Mouse (Mus musculus) liver, embryonic 11.5 days (tissue): ENCODE data around the gene Tspan18. TPM values are rescaled to one million over a fixed set of nuclear protein-coding genes. Genes with fewer than 3 reads are reported as not detected.

Source experiments
- ATAC-seq: fragments of 200-750 bp; cut with Nextera tagmentation; replicated peaks from 2 replicates; pipeline ENCODE4 v1.8.0; 2017; ENCODE audit warnings: moderate number of reproducible peaks, mild to moderate bottlenecking, moderate TSS enrichment, moderate library complexity; ENCODE audit not compliant: low FRiP score
- DNase-seq: peaks from one replicate; pipeline ENCODE4 v3.0.0-alpha.2; 2017; ENCODE audit warnings: low spot score
- H3K27ac ChIP-seq: fragments of 300-500 bp; sonication (generic); 2 replicates; pipeline ENCODE4 v1.5.1; 2014; ENCODE audit warnings: mild to moderate bottlenecking, low read depth, low read length, control low read depth
- H3K27me3 ChIP-seq: fragments of 300-500 bp; sonication (generic); replicated peaks from 2 replicates; pipeline ENCODE4 v1.6.1; 2014; ENCODE audit warnings: low read length, mixed read lengths; ENCODE audit not compliant: control insufficient read depth, insufficient read depth
- H3K36me3 ChIP-seq: fragments of 300-500 bp; sonication (generic); 2 replicates; pipeline ENCODE4 v1.6.1; 2014; ENCODE audit warnings: mild to moderate bottlenecking, low read length, moderate library complexity, mixed read lengths; ENCODE audit not compliant: control insufficient read depth, insufficient read depth
- H3K4me1 ChIP-seq: fragments of 300-500 bp; sonication (generic); replicated peaks from 2 replicates; pipeline ENCODE4 v1.6.1; 2014; ENCODE audit warnings: low read length, mixed read lengths; ENCODE audit not compliant: control insufficient read depth, insufficient read depth
- H3K4me2 ChIP-seq: fragments of 300-500 bp; sonication (generic); 2 replicates; pipeline ENCODE4 v1.6.1; 2014; ENCODE audit warnings: mild to moderate bottlenecking, control low read depth, moderate library complexity
- H3K4me3 ChIP-seq: fragments of 300-500 bp; sonication (generic); 2 replicates; pipeline ENCODE4 v1.5.1; 2014; ENCODE audit warnings: low read depth, low read length, control low read depth
- H3K9ac ChIP-seq: fragments of 300-500 bp; sonication (generic); 2 replicates; pipeline ENCODE4 v1.6.1; 2014; ENCODE audit warnings: low read depth, low read length, control low read depth
- H3K9me3 ChIP-seq: fragments of 300-500 bp; sonication (generic); 2 replicates; pipeline ENCODE4 v1.6.1; 2016; ENCODE audit warnings: low read length, inconsistent platforms, mixed read lengths; ENCODE audit not compliant: control insufficient read depth
- WGBS: fragments of 180-500 bp; shearing (Covaris S2); extraction: QIAGEN DNeasy Blood & Tissue Kit; methylation state at CpG from one replicate; pipeline ENCODE4 v1.1.7; 2014; 5-methylcytosine and 5-hydroxymethylcytosine counted together
- polyA plus RNA-seq: library from polyadenylated mRNA; unstranded; fragments of >200 nt; fragmentation: Nextera tagmentation; extraction: Ambion mirVana; gene quantifications from 2 replicates; pipeline ENCODE4 v1.2.1, GENCODE M21; 2014

Gene Tspan18
- polyA plus RNA-seq, 1 experiment from 2014 or later = 19.5 TPM

GRCm38 (mm10) chr2:93237055-93237454 lies 97.2 kb downstream of the Tspan18 start:
- H3K27me3 ChIP-seq = no peaks in the 10 kb centered on the region
- H3K4me1 ChIP-seq = no peaks in the 10 kb centered on the region
- no peaks in the 10 kb centered on the region for H3K36me3 ChIP-seq
- ATAC-seq (no peak), DNase-seq (no peak)
- H3K27ac ChIP-seq = no peak overlapping the region
- H3K9ac ChIP-seq = no peak overlapping the region
- 67% methylated on average over 1 of the region's 1 CpGs for WGBS
- no peaks in the 10 kb centered on the region for H3K9me3 ChIP-seq
- no peak overlapping the region for H3K4me2 ChIP-seq
- no peak overlapping the region for H3K4me3 ChIP-seq

- Histone ChIP-seq H3K4me2 (no peak overlapping the region), H3K27ac (no peak overlapping the region), H3K4me3 (no peak overlapping the region), H3K9ac (no peak overlapping the region), H3K4me1 (no peaks in the 10 kb centered on the region), H3K9me3 (no peaks in the 10 kb centered on the region), H3K27me3 (no peaks in the 10 kb centered on the region), H3K36me3 (no peaks in the 10 kb centered on the region)
- ATAC-seq (no peak), DNase-seq (no peak)
- WGBS = 30% methylated on average over 1 of the region's 1 CpGs
These were observed 102.2 kb downstream of the Tspan18 start for GRCm38 (mm10) chr2:93232141-93232540.

GRCm38 (mm10) chr2:93228480-93228824 lies 105.9 kb downstream of the Tspan18 start:
- Histone ChIP-seq H3K27ac (no peak overlapping the region), H3K27me3 (no peaks in the 10 kb centered on the region), H3K9me3 (no peaks in the 10 kb centered on the region), H3K4me2 (no peak overlapping the region), H3K36me3 (no peaks in the 10 kb centered on the region), H3K9ac (no peak overlapping the region), H3K4me3 (no peak overlapping the region), H3K4me1 (no peaks in the 10 kb centered on the region)
- WGBS = 43% methylated on average over 5 of the region's 5 CpGs
- no peak for ATAC-seq
- no peak for DNase-seq

GRCm38 (mm10) chr2:93227713-93228479 lies 106.4 kb downstream of the Tspan18 start:
- Histone ChIP-seq H3K36me3 (no peaks in the 10 kb centered on the region), H3K27ac (no peak overlapping the region), H3K4me3 (no peak overlapping the region), H3K9ac (no peak overlapping the region), H3K4me1 (no peaks in the 10 kb centered on the region), H3K4me2 (no peak overlapping the region), H3K27me3 (no peaks in the 10 kb centered on the region), H3K9me3 (no peaks in the 10 kb centered on the region)
- ATAC-seq (no peak), DNase-seq (no peak)
- 63% methylated on average over 9 of the region's 9 CpGs for WGBS

- Histone ChIP-seq H3K36me3 (no peaks in the 10 kb centered on the region), H3K27me3 (no peaks in the 10 kb centered on the region), H3K9ac (no peak overlapping the region), H3K9me3 (no peaks in the 10 kb centered on the region), H3K4me3 (no peak overlapping the region), H3K27ac (no peak overlapping the region), H3K4me2 (no peak overlapping the region), H3K4me1 (no peaks in the 10 kb centered on the region)
- peak; percentile 63 for ATAC-seq
- 30% methylated on average over 19 of the region's 20 CpGs for WGBS
- DNase-seq = peak; percentile 84
These were observed 107.4 kb downstream of the Tspan18 start for GRCm38 (mm10) chr2:93226606-93227595.

- DNase-seq = no peak
These were observed 110.8 kb downstream of the Tspan18 start for GRCm38 (mm10) chr2:93223463-93223862.

GRCm38 (mm10) chr2:93220447-93220846 lies 113.9 kb downstream of the Tspan18 start:
- H3K9me3 ChIP-seq = no peaks in the 10 kb centered on the region
- no peak overlapping the region for H3K9ac ChIP-seq
- DNase-seq = no peak

More at GRCm38 (mm10) chr2:93223463-93223862, 110.8 kb downstream of the Tspan18 start:
- Histone ChIP-seq H3K9ac (no peak overlapping the region), H3K36me3 (no peaks in the 10 kb centered on the region), H3K9me3 (no peaks in the 10 kb centered on the region), H3K4me1 (no peaks in the 10 kb centered on the region), H3K4me2 (no peak overlapping the region), H3K27me3 (0 out of 2 replicates have a peak, but pooled peaks cover 3% of the 10 kb centered on the region), H3K4me3 (no peak overlapping the region), H3K27ac (no peak overlapping the region)
- no peak for ATAC-seq
- WGBS = 56% methylated on average over 6 of the region's 6 CpGs

GRCm38 (mm10) chr2:93219576-93219975 lies 114.7 kb downstream of the Tspan18 start:
- 93% methylated on average over 3 of the region's 3 CpGs for WGBS
- H3K9ac ChIP-seq = no peak overlapping the region
- no peak overlapping the region for H3K4me3 ChIP-seq
- H3K4me1 ChIP-seq = peaks cover 4% of the 10 kb centered on the region; the same call in 1 of the 2 replicates
- DNase-seq (no peak), ATAC-seq (no peak)
- no peak overlapping the region for H3K4me2 ChIP-seq
- H3K27me3 ChIP-seq = 0 out of 2 replicates have a peak, but pooled peaks cover 3% of the 10 kb centered on the region
- H3K36me3 ChIP-seq = no peaks in the 10 kb centered on the region
- no peaks in the 10 kb centered on the region for H3K9me3 ChIP-seq
- H3K27ac ChIP-seq = no peak overlapping the region

More at GRCm38 (mm10) chr2:93220447-93220846, 113.9 kb downstream of the Tspan18 start:
- WGBS = 76% methylated on average over 5 of the region's 5 CpGs
- Histone ChIP-seq H3K27ac (no peak overlapping the region), H3K36me3 (no peaks in the 10 kb centered on the region), H3K4me3 (no peak overlapping the region), H3K4me2 (no peak overlapping the region), H3K4me1 (peaks cover 4% of the 10 kb centered on the region; the same call in 1 of the 2 replicates), H3K27me3 (0 out of 2 replicates have a peak, but pooled peaks cover 3% of the 10 kb centered on the region)
- no peak for ATAC-seq
